Mouse (Mus musculus) heart, embryonic 11.5 days (tissue): ENCODE data around the gene Cdkl2. TPM values are rescaled to one million over a fixed set of nuclear protein-coding genes. Genes with fewer than 3 reads are reported as not detected.

ENCODE experiments used
- ATAC-seq: fragments of 200-750 bp; cut with Nextera tagmentation; replicated peaks from 2 replicates; pipeline ENCODE4 v1.8.0; 2017; ENCODE audit warnings: moderate library complexity; ENCODE audit not compliant: insufficient number of reproducible peaks, low FRiP score, low TSS enrichment
- H3K27ac ChIP-seq: fragments of 300-500 bp; sonication (generic); 2 replicates; pipeline ENCODE4 v1.5.1; 2014; ENCODE audit warnings: mild to moderate bottlenecking, low read depth, low read length
- H3K27me3 ChIP-seq: fragments of 300-500 bp; sonication (generic); 2 replicates; pipeline ENCODE4 v1.6.1; 2014; ENCODE audit warnings: mild to moderate bottlenecking, low read length, mixed read lengths; ENCODE audit not compliant: control insufficient read depth, insufficient read depth
- H3K36me3 ChIP-seq: fragments of 300-500 bp; sonication (generic); 2 replicates; pipeline ENCODE4 v1.6.1; 2014; ENCODE audit warnings: mild to moderate bottlenecking, low read length, moderate library complexity, mixed read lengths; ENCODE audit not compliant: control insufficient read depth, insufficient read depth
- H3K4me1 ChIP-seq: fragments of 300-500 bp; sonication (generic); 2 replicates; pipeline ENCODE4 v1.6.1; 2014; ENCODE audit warnings: low read length; ENCODE audit not compliant: control insufficient read depth, insufficient read depth
- H3K4me2 ChIP-seq: fragments of 300-500 bp; sonication (generic); 2 replicates; pipeline ENCODE4 v1.6.1; 2014; ENCODE audit warnings: mild to moderate bottlenecking, moderate library complexity
- H3K4me3 ChIP-seq: fragments of 300-500 bp; sonication (generic); 2 replicates; pipeline ENCODE4 v1.5.1; 2014; ENCODE audit warnings: low read depth, low read length
- H3K9ac ChIP-seq: fragments of 300-500 bp; sonication (generic); 2 replicates; pipeline ENCODE4 v1.6.1; 2014; ENCODE audit warnings: mild to moderate bottlenecking, low read depth, low read length, moderate library complexity
- H3K9me3 ChIP-seq: fragments of 300-500 bp; sonication (generic); replicated peaks from 2 replicates; pipeline ENCODE4 v1.6.1; 2016; ENCODE audit warnings: low read length; ENCODE audit not compliant: control insufficient read depth
- WGBS: fragments of 180-500 bp; shearing (Covaris S2); extraction: QIAGEN DNeasy Blood & Tissue Kit; methylation state at CpG from one replicate; pipeline ENCODE4 v1.1.7; 2014; ENCODE audit not compliant: insufficient replicate concordance; 5-methylcytosine and 5-hydroxymethylcytosine counted together
- polyA plus RNA-seq: library from polyadenylated mRNA; unstranded; fragments of >200 nt; fragmentation: Nextera tagmentation; extraction: Ambion mirVana; gene quantifications from 2 replicates; pipeline ENCODE4 v1.2.1, GENCODE M21; 2014

The Cdkl2 gene
- 1.00 and 1.1 TPM in 2 replicates for polyA plus RNA-seq

DNA sequence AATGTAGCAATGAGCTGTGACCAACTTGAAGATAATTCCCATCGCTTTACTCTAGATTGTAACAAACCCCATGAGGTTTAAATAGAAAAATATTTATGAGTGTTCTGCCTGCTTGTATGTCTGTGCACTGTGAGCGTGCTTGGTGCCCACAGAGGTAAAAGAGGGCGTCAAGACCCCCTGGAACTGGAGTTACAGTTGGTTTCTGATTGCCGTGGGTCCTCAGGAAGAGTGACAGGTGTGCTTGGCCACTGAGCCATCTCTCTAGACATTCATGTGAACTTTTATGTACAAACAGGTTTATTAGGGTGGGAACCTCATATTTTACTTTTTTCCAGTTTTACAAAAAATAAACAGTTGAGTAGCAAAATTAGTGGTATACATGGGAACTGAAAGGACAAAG lies at the start of gene Cdkl2:
Gene Cdkl2, minus strand, starts transcription at position 101 of the 400 bp plus-strand sequence.
- no peak for ATAC-seq
- H3K4me1 ChIP-seq, result no peaks in the 10 kb centered on the region; the same call in 1 of the 2 replicates
- no peaks in the 10 kb centered on the region for H3K36me3 ChIP-seq
- no peaks in the 10 kb centered on the region for H3K9me3 ChIP-seq
- peak within 1 kb of the TSS; percentile 66 for H3K9ac ChIP-seq
- peak within 1 kb of the TSS; percentile 73 for H3K4me3 ChIP-seq
- H3K27ac ChIP-seq, result no peak within 1 kb of the TSS
- no peaks in the 10 kb centered on the region for H3K27me3 ChIP-seq
- H3K4me2 ChIP-seq, result peak within 1 kb of the TSS; percentile 89
- WGBS, result 72% methylated on average over 4 of the region's 4 CpGs

DNA sequence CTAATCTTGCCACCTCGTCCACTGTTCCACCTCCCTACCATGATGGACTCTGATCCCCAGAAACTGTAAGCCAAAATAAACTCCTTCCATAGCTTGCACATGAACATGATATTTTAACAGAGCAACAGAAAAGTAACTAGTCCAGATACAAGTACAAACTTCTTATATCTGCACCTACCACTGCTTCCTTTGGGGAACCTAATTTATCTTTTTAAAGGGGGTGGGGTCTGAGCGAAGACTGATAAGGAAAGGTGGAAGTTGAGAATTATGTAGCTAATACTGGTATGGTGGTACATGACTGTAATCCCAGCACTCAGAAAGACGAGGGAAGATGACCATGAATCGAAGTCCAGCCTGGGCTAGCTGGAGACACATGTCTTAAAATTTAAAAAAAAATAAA lies 43.8 kb upstream of the Cdkl2 start:
- Histone ChIP-seq H3K4me1 (no peaks in the 10 kb centered on the region), H3K36me3 (no peaks in the 10 kb centered on the region), H3K4me3 (no peak overlapping the region), H3K9me3 (no peaks in the 10 kb centered on the region), H3K4me2 (no peak overlapping the region), H3K27ac (no peak overlapping the region), H3K27me3 (no peaks in the 10 kb centered on the region), H3K9ac (no peak overlapping the region)
- 87% methylated on average over 4 of the region's 4 CpGs for WGBS
- no peak for ATAC-seq

DNA sequence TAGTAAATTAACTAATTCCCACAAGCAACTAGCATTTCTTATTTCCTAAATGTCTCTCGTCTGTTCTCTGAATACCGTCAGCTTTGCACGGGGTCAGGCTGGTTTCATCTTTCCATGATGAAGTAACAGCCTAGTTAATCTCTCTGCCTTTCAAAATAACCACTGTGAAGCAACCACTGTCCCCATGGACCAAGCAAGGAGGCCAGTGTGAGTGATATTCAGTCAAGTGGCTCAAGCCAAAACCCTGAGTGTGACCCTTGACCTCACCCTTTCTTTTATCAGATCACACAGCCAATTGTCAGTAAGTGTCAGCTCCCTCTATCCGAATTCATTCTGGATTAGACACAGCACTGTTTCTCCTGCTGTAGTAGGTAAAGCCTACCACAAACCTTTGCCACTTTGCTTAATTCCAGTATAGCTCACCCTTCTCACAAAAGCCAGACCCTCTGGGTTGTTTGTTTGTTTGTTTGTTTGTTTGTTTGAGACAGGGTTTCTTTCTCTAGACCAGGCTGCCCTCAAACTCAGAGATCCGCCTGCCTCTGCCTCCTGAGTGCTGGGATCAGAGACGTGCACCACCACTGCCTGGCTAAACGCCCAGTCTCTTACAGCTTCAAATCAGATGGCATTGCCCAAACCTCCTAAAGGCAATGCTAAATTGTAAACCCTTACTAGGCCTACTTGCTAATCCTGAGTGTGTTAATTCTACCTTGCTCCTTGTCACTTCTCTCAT lies 42.3 kb upstream of the Cdkl2 start:
- Histone ChIP-seq H3K4me2 (no peak overlapping the region), H3K27me3 (no peaks in the 10 kb centered on the region), H3K36me3 (no peaks in the 10 kb centered on the region), H3K9ac (no peak overlapping the region), H3K4me3 (no peak overlapping the region), H3K4me1 (peaks cover 11% of the 10 kb centered on the region), H3K9me3 (no peaks in the 10 kb centered on the region), H3K27ac (no peak overlapping the region)
- no peak for ATAC-seq
- WGBS, result 85% methylated on average over 7 of the region's 7 CpGs

DNA sequence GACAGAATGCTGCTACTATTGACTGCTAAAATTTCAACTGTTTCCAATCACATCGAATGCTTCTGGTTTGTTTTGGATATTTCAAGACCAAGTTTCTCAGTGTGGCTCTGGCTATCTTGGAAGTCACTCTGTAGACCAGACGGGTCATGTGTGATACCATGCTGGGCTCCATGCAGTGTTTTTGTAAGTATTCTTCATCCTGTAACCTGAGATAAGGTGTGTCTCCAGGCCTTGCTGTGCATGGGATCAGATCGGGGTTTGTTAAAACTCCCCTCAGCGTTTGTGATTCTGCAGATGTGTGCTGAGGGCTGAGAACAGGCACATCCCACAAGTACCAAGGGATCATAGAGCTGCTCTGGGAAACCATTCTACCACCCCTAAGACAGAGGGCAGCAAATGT lies 41.6 kb upstream of the Cdkl2 start:
- no peak for ATAC-seq
- H3K4me2 ChIP-seq, result no peak overlapping the region
- H3K4me3 ChIP-seq, result no peak overlapping the region
- H3K27ac ChIP-seq, result no peak overlapping the region
- no peaks in the 10 kb centered on the region for H3K36me3 ChIP-seq
- H3K4me1 ChIP-seq, result peaks cover 18% of the 10 kb centered on the region
- 56% methylated on average over 4 of the region's 4 CpGs for WGBS
- H3K9ac ChIP-seq, result no peak overlapping the region
- no peaks in the 10 kb centered on the region for H3K9me3 ChIP-seq
- no peaks in the 10 kb centered on the region for H3K27me3 ChIP-seq

DNA sequence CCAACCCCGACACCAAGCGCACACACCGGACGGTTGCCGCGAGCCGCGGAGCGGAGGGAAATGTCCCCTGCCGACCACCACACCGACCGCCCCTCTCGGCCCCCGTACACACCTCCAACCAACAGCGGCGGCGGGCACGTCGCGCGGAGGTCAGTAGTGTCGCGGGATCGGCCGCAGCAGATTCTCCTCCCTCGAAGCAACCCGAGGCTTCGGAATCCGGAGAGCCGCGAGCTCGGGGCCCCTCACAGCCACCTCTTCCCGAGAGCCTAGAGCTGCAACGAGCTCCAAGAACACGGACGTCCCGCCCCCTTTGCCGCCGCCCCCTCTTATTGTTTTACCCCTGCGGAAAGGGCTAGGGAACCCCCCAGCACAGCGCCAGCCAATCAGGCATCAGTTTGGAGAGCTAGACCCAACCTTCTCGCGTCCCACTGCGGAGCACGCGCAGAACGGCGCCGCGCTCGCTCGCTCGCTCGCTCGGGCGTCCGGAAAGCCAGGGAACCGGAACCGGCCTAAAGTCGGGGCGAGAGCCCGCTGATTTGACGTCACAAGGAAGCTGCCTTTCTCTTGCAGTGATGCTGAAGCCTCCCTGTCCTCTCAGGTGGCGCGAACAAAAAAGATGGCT lies 39.8 kb upstream of the Cdkl2 start, which contains the start of gene G3bp2:
Gene G3bp2, minus strand, starts transcription at position 303 of the 622 bp plus-strand sequence.
- ATAC-seq, result peak; percentile 97
- peak within 1 kb of the TSS; percentile 98 for H3K9ac ChIP-seq
- H3K9me3 ChIP-seq, result no peaks in the 10 kb centered on the region
- H3K4me3 ChIP-seq, result peak within 1 kb of the TSS; percentile 98
- peak within 1 kb of the TSS; percentile 99 for H3K27ac ChIP-seq
- H3K4me2 ChIP-seq, result peak within 1 kb of the TSS; percentile 78
- H3K27me3 ChIP-seq, result no peaks in the 10 kb centered on the region
- under 1% methylated on average over 64 of the region's 65 CpGs for WGBS
- H3K4me1 ChIP-seq, result peaks cover 29% of the 10 kb centered on the region
- H3K36me3 ChIP-seq, result no peaks in the 10 kb centered on the region

DNA sequence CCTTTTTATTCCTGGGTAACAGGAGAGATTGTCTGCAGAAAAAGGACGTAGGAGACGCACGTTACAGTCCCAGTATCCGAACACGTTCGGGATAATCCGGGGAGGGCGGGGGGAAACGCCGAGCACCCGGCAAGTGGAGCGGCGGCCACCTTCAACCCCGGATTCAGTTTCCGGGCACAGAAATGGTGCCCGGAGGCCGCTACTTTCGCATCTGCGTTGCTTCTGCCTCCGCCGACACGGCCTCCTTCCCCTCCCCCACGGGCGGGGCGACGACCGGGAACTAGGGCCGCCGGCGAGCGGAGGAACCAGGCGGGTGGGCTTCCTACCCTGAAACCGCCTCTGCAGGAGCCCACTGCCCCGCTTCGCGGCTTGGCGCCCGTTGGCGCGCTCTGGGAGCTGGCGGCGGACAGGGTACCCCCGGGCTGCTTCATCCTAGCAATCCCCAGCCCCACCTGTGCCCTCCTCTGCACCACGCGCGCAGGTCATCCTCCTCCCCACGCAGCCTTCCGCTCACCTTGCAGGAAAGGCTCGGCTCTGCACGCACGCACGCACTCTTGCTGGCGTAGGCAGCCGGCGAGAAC lies 39.2 kb upstream of the Cdkl2 start:
- Histone ChIP-seq H3K4me3 (peak overlapping the region; percentile 98), H3K36me3 (no peaks in the 10 kb centered on the region), H3K9ac (peak overlapping the region; percentile 98), H3K4me1 (peaks cover 29% of the 10 kb centered on the region), H3K27ac (peak overlapping the region; percentile 99), H3K4me2 (peak overlapping the region; percentile 78), H3K9me3 (no peaks in the 10 kb centered on the region), H3K27me3 (no peaks in the 10 kb centered on the region)
- WGBS, result under 1% methylated on average over 49 of the region's 55 CpGs
- ATAC-seq, result peak; percentile 64

DNA sequence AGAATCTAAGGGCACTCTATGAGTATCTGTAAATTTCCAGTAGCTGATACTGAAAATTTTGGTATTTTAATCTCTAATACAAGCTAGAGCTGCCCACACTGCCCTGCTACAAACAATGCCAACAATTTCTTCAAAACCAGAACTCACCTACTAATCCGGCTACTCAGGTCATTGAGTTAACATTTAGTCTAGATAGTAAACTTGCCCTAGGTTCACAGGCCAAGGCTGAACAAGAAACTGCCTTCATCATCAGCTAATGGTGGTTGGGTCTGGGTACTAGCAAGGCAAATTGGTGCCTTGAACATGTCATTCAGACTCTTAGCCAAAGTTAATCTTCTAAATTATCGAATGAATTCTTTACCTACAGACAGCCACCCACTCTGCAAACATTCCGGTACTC lies 37.6 kb upstream of the Cdkl2 start:
- H3K4me3 ChIP-seq, result peak overlapping the region; percentile 98; the same call in 1 of the 2 replicates
- H3K27me3 ChIP-seq, result no peaks in the 10 kb centered on the region
- 61% methylated on average over 3 of the region's 3 CpGs for WGBS
- peak overlapping the region; percentile 78 for H3K4me2 ChIP-seq
- no peak overlapping the region for H3K27ac ChIP-seq
- no peaks in the 10 kb centered on the region for H3K9me3 ChIP-seq
- H3K9ac ChIP-seq, result no peak overlapping the region
- no peak for ATAC-seq
- peaks cover 29% of the 10 kb centered on the region for H3K4me1 ChIP-seq
- no peaks in the 10 kb centered on the region for H3K36me3 ChIP-seq

DNA sequence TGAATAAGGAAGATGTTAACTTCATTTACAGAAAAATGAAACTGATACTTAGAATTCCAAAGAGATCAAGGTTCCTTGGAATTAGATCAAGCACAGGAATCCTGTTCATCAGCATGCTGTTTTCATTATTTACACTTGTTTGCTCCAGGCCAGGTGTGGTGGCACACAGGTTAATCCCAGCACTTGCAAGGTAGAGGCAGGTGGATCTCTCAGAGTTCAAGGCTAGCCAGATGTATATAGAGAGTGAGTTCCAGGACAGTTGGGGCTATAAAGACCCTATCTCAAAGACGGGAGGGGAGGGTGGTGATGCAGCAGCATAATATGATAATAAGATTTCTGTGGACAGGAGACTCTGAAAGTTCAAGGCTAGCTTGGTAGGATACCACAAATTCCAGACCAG lies 36.7 kb upstream of the Cdkl2 start:
- no peaks in the 10 kb centered on the region for H3K27me3 ChIP-seq
- H3K27ac ChIP-seq, result no peak overlapping the region
- no peaks in the 10 kb centered on the region for H3K36me3 ChIP-seq
- ATAC-seq, result no peak
- WGBS, result 52% methylated on average over 1 of the region's 1 CpGs
- no peaks in the 10 kb centered on the region for H3K9me3 ChIP-seq
- peaks cover 29% of the 10 kb centered on the region for H3K4me1 ChIP-seq
- no peak overlapping the region for H3K4me3 ChIP-seq
- H3K4me2 ChIP-seq, result no peak overlapping the region
- H3K9ac ChIP-seq, result no peak overlapping the region
